Mouse (Mus musculus) hindbrain, embryonic 16.5 days (tissue): ENCODE measurements around the gene Olfr348. TPM values are rescaled to one million over a fixed set of nuclear protein-coding genes. Genes with fewer than 3 reads are reported as not detected.

Source experiments
- ATAC-seq: fragments of 200-750 bp; cut with Nextera tagmentation; 2 replicates; pipeline ENCODE4 v1.8.0; 2017; ENCODE audit warnings: moderate TSS enrichment, moderate library complexity
- H3K27ac ChIP-seq: fragments of 300-500 bp; sonication (generic); 2 replicates; pipeline ENCODE4 v1.5.1; 2014; ENCODE audit warnings: low read depth, mild to moderate bottlenecking, control low read depth, low read length, moderate library complexity
- H3K27me3 ChIP-seq: fragments of 300-500 bp; sonication (generic); replicated peaks from 2 replicates; pipeline ENCODE4 v1.6.1; 2014; ENCODE audit warnings: low read length; ENCODE audit not compliant: control insufficient read depth, insufficient read depth
- H3K36me3 ChIP-seq: fragments of 300-500 bp; sonication (generic); 2 replicates; pipeline ENCODE4 v1.6.1; 2014; ENCODE audit warnings: mild to moderate bottlenecking, low read length, moderate library complexity, mixed read lengths; ENCODE audit not compliant: control insufficient read depth, insufficient read depth
- H3K4me1 ChIP-seq: fragments of 300-500 bp; sonication (generic); 2 replicates; pipeline ENCODE4 v1.6.1; 2014; ENCODE audit warnings: low read depth, low read length; ENCODE audit not compliant: control insufficient read depth, insufficient read depth
- H3K4me2 ChIP-seq: fragments of 300-500 bp; sonication (generic); 2 replicates; pipeline ENCODE4 v1.6.1; 2014; ENCODE audit warnings: mild to moderate bottlenecking, low read length, control low read depth, moderate library complexity
- H3K4me3 ChIP-seq: fragments of 300-500 bp; sonication (generic); 2 replicates; pipeline ENCODE4 v1.5.1; 2014; ENCODE audit warnings: mild to moderate bottlenecking, low read length, control low read depth, moderate library complexity
- H3K9ac ChIP-seq: fragments of 300-500 bp; sonication (generic); 2 replicates; pipeline ENCODE4 v1.6.1; 2014; ENCODE audit warnings: low read depth, mild to moderate bottlenecking, control low read depth, low read length, moderate library complexity
- H3K9me3 ChIP-seq: fragments of 300-500 bp; sonication (generic); 2 replicates; pipeline ENCODE4 v1.6.1; 2014; ENCODE audit warnings: mild to moderate bottlenecking, low read length, moderate library complexity; ENCODE audit not compliant: control insufficient read depth
- WGBS: fragments of 180-500 bp; shearing (Covaris S2); extraction: QIAGEN DNeasy Blood & Tissue Kit; methylation state at CpG from one replicate; pipeline ENCODE4 v1.1.7; 2014; 5-methylcytosine and 5-hydroxymethylcytosine counted together
- polyA plus RNA-seq: library from polyadenylated mRNA; unstranded; fragments of >200 nt; fragmentation: Nextera tagmentation; extraction: Ambion mirVana; gene quantifications from 2 replicates; pipeline ENCODE4 v1.2.1, GENCODE M21; 2015

Olfr348 gene
- polyA plus RNA-seq: not detected in 2 replicates

- ATAC-seq: no peak
- no peaks in the 10 kb centered on the region for H3K4me1 ChIP-seq
- no peak within 1 kb of the TSS for H3K9ac ChIP-seq
- no peaks in the 10 kb centered on the region for H3K27me3 ChIP-seq
- no peak within 1 kb of the TSS for H3K4me2 ChIP-seq
- H3K36me3 ChIP-seq: no peaks in the 10 kb centered on the region
- H3K9me3 ChIP-seq: peaks cover 4% of the 10 kb centered on the region; the same call in 1 of the 2 replicates
- H3K4me3 ChIP-seq: no peak within 1 kb of the TSS
- 74% methylated on average over 2 of the region's 2 CpGs for WGBS
- no peak within 1 kb of the TSS for H3K27ac ChIP-seq
Measured at GRCm38 (mm10) chr2:36783976-36784375, at the start of gene Olfr348. Olfr348 (plus strand) TSS chr2:36784276.

GRCm38 (mm10) chr2:36736226-36736625, 47.9 kb upstream of the Olfr348 start:
- H3K9me3 ChIP-seq: peaks cover 4% of the 10 kb centered on the region; the same call in 1 of the 2 replicates
- ATAC-seq: no peak

GRCm38 (mm10) chr2:36790238-36790637, 6.2 kb downstream of the Olfr348 start, which contains the start of gene Olfr50:
Olfr50 (plus strand) TSS chr2:36790538.
- 87% methylated on average over 2 of the region's 2 CpGs for WGBS
- Histone ChIP-seq H3K4me2 (no peak within 1 kb of the TSS), H3K9me3 (peaks cover 13% of the 10 kb centered on the region), H3K9ac (no peak within 1 kb of the TSS), H3K36me3 (no peaks in the 10 kb centered on the region), H3K4me3 (no peak within 1 kb of the TSS), H3K27me3 (no peaks in the 10 kb centered on the region), H3K4me1 (no peaks in the 10 kb centered on the region), H3K27ac (no peak within 1 kb of the TSS)
- ATAC-seq: no peak

More at GRCm38 (mm10) chr2:36736226-36736625, 47.9 kb upstream of the Olfr348 start:
- no peak overlapping the region for H3K4me3 ChIP-seq
- no peaks in the 10 kb centered on the region for H3K27me3 ChIP-seq
- H3K4me1 ChIP-seq: no peaks in the 10 kb centered on the region
- H3K4me2 ChIP-seq: no peak overlapping the region
- 57% methylated on average over 3 of the region's 3 CpGs for WGBS
- H3K9ac ChIP-seq: no peak overlapping the region
- H3K36me3 ChIP-seq: no peaks in the 10 kb centered on the region
- no peak overlapping the region for H3K27ac ChIP-seq

- Histone ChIP-seq H3K9me3 (peaks cover 18% of the 10 kb centered on the region), H3K36me3 (no peaks in the 10 kb centered on the region), H3K4me2 (no peak within 1 kb of the TSS), H3K4me3 (no peak within 1 kb of the TSS), H3K4me1 (no peaks in the 10 kb centered on the region), H3K9ac (no peak within 1 kb of the TSS), H3K27me3 (no peaks in the 10 kb centered on the region), H3K27ac (no peak within 1 kb of the TSS)
- ATAC-seq: no peak
- 74% methylated on average over 1 of the region's 1 CpGs for WGBS
Measured at GRCm38 (mm10) chr2:36816932-36817331, 32.9 kb downstream of the Olfr348 start, which contains the start of gene Olfr3. Olfr3 (minus strand) TSS chr2:36817032.

Other genes with a start within 250 kb of the Olfr348 start
- not detected in 2 replicates for gene Olfr344, start 217.6 kb upstream of the Olfr348 start, polyA plus RNA-seq
- gene Olfr345, start 144.2 kb upstream of the Olfr348 start, polyA plus RNA-seq: not detected in 2 replicates
- not detected in 2 replicates for gene Olfr346, start 98.5 kb upstream of the Olfr348 start, polyA plus RNA-seq
- gene Olfr347, start 52.4 kb upstream of the Olfr348 start, polyA plus RNA-seq: not detected in 2 replicates
- gene Olfr50, start 6.3 kb downstream of the Olfr348 start, polyA plus RNA-seq: not detected in 2 replicates
- not detected in 2 replicates for gene Olfr3, start 32.8 kb downstream of the Olfr348 start, polyA plus RNA-seq
- gene Olfr350, start 62.0 kb downstream of the Olfr348 start, polyA plus RNA-seq: not detected in 2 replicates
- gene Olfr351, start 78.4 kb downstream of the Olfr348 start, polyA plus RNA-seq: not detected in 2 replicates
- not detected in 2 replicates for gene Olfr352, start 84.2 kb downstream of the Olfr348 start, polyA plus RNA-seq
- gene Olfr353, start 108.7 kb downstream of the Olfr348 start, polyA plus RNA-seq: not detected in 2 replicates
- gene Olfr354, start 121.4 kb downstream of the Olfr348 start, polyA plus RNA-seq: not detected in 2 replicates
- not detected in 2 replicates for gene Olfr355, start 144.6 kb downstream of the Olfr348 start, polyA plus RNA-seq
- not detected in 2 replicates for gene Olfr356, start 152.8 kb downstream of the Olfr348 start, polyA plus RNA-seq
- gene Olfr357, start 209.6 kb downstream of the Olfr348 start, polyA plus RNA-seq: not detected in 2 replicates
- gene Olfr358, start 225.1 kb downstream of the Olfr348 start, polyA plus RNA-seq: not detected in 2 replicates